Mouse (Mus musculus) brain, adult 2 months (tissue): ENCODE results near the gene Hoxc12.

ENCODE experiments used
- DNase-seq: peaks from one replicate; pipeline ENCODE4 v3.0.0; 2011; ENCODE audit warnings: low read depth, low spot score

The Hoxc12 gene

GRCm38 (mm10) chr15:102963671-102964640 is 27.4 kb downstream of the Hoxc12 start:
- DNase-seq = no peak

- no peak for DNase-seq
Measured at GRCm38 (mm10) chr15:102965003-102965891, 28.7 kb downstream of the Hoxc12 start.

GRCm38 (mm10) chr15:102965892-102966775 is 29.6 kb downstream of the Hoxc12 start:
- peak; percentile 23 for DNase-seq

DNA sequence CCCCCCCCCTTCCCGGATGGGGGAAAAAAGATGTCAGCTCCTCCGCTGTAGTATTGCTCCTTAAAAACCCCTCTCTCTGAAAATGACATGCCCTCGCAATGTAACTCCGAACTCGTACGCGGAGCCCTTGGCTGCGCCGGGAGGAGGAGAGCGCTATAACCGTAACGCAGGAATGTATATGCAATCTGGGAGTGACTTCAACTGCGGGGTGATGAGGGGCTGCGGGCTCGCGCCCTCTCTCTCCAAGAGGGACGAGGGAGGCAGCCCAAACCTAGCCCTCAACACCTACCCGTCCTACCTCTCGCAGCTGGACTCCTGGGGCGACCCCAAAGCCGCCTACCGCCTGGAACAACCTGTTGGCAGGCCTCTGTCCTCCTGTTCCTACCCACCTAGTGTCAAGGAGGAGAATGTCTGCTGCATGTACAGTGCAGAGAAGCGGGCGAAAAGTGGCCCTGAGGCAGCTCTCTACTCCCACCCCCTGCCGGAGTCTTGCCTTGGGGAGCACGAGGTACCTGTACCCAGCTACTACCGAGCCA is 30.3 kb downstream of the Hoxc12 start, which contains the start of gene Hoxc10:
Gene Hoxc10 (plus strand): TSS at position 21 of the 536 bp plus-strand sequence.
- DNase-seq = no peak

DNA sequence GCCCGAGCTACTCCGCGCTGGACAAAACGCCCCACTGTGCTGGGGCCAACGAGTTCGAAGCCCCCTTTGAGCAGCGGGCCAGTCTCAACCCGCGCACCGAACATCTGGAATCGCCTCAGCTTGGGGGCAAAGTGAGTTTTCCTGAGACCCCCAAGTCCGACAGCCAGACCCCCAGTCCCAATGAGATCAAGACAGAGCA is 30.7 kb downstream of the Hoxc12 start, which contains the start of gene Hoxc5:
Gene Hoxc5 (plus strand): TSS at position 132 of the 199 bp plus-strand sequence.
- no peak for DNase-seq

- no peak for DNase-seq
Measured at GRCm38 (mm10) chr15:102967511-102968397, 31.2 kb downstream of the Hoxc12 start.

GRCm38 (mm10) chr15:102969296-102969695 is 32.7 kb downstream of the Hoxc12 start:
- no peak for DNase-seq

DNA sequence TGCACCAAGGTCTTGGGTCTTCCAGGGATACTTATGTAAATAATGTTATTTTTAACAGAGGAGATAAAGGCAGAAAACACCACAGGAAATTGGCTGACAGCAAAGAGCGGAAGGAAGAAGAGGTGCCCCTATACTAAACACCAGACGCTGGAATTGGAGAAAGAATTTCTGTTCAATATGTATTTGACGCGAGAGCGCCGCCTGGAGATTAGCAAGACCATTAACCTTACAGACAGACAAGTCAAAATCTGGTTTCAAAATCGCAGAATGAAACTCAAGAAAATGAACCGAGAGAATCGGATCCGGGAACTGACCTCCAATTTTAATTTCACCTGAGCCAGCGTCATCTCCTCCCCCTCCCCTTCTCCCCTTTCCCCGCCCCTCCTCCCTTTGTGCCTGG is 34.2 kb downstream of the Hoxc12 start:
- peak; percentile 46 for DNase-seq

DNA sequence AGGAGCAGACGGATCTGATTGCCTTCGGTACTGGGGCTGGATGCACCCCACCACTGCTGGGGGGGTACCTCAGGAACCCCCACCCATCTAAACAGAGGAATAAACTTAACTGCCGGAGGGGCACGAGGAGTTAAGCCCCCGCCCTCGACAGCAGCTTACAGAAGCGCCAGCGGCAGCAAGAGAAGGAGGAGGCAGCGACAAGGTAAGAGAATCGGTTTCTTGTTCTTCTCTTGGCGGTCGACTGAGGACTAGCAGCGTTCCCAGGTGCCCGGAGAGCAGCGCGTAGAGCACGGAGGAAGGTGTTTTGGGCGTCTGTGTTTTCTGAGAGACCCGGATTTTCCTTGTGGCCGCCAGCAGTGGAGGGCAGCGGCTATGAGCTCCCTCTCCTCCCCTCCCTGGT is 35.7 kb downstream of the Hoxc12 start:
- DNase-seq = no peak

- no peak for DNase-seq
Measured at GRCm38 (mm10) chr15:102972753-102973152, 36.2 kb downstream of the Hoxc12 start.

DNA sequence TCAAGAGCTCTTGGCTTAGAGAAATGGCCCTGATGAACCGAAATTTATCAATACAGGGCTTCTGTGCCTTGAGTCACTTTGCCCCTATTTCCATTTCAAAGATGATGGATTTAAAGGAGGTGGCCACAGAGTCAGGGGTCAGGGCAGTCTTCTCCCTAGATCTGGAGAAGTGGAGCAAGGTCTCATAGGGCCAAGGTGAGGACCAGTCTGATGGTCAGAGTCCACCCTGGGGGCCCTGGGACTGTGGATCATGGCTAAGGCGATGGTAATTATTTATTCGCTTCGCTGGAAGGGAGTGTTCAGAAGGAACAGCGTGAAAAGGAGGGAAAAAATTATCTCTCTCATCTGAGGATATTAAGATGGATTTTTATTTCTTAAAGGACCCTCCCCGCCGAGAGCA is 38.5 kb downstream of the Hoxc12 start:
- no peak for DNase-seq

DNA sequence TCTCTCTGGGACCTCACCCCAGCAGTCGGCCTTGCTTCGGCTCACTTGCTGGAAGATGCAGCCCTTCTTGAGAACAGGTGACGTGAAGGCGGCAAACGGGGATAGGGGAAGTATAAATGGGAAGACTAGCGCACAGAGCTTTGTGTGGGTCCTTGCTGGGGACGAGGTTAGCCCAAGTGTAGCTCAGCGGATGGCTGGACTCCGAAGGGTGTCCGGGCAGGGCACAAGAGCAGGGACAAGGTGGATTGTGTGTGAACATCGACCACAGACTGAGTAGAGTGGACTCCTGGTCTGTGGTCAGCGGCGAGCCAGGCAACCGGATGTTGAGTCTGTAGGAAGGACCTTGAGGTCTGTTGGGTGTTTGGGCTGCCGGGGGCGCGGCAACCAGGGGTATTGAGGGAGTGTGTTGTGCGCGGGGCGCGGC is 39.1 kb downstream of the Hoxc12 start:
- no peak for DNase-seq

- no peak for DNase-seq
Measured at GRCm38 (mm10) chr15:102976171-102976570, 39.6 kb downstream of the Hoxc12 start, which contains the start of gene Hoxc9. Gene Hoxc9, plus strand, starts transcription at chr15:102976439.

DNA sequence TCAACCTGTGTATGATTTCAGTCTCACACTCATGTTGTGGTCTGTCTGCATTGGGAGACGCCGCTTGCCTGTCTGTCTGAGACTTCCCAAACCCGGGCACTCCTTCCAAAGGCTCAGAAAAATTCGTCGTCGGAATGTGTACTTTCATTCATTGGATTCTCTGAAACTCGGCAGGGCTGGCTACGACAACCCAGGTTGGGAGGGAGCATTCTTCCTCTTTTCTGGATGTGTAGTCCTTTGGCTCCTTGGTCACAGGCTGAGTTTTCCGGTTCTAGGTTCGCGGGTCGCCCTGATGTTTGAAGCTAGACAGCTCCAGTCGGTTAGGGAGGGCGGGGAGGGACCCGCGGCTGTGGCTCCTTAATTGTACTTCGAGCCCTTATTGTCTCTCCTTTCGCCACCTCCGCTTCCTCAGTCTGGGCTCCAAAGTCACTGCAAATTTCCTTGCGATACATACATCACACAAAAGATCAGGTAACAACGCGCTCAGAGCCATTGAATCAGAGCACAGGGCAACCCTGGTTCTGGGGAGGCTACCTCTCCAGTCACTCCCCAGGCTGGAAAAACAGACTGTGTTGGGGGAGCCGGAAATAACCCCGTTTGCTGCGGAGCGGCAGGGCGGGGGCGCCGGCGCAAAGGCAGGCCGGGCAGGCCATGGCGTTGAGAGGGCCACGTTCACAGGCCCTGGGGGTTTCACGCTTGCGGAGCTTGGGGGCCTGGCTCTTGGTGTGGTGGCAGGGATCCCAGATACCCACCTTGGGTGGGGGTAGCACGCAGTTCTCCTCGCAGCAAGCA is 40.3 kb downstream of the Hoxc12 start:
- no peak for DNase-seq

- no peak for DNase-seq
Measured at GRCm38 (mm10) chr15:102977423-102977974, 40.9 kb downstream of the Hoxc12 start.

DNA sequence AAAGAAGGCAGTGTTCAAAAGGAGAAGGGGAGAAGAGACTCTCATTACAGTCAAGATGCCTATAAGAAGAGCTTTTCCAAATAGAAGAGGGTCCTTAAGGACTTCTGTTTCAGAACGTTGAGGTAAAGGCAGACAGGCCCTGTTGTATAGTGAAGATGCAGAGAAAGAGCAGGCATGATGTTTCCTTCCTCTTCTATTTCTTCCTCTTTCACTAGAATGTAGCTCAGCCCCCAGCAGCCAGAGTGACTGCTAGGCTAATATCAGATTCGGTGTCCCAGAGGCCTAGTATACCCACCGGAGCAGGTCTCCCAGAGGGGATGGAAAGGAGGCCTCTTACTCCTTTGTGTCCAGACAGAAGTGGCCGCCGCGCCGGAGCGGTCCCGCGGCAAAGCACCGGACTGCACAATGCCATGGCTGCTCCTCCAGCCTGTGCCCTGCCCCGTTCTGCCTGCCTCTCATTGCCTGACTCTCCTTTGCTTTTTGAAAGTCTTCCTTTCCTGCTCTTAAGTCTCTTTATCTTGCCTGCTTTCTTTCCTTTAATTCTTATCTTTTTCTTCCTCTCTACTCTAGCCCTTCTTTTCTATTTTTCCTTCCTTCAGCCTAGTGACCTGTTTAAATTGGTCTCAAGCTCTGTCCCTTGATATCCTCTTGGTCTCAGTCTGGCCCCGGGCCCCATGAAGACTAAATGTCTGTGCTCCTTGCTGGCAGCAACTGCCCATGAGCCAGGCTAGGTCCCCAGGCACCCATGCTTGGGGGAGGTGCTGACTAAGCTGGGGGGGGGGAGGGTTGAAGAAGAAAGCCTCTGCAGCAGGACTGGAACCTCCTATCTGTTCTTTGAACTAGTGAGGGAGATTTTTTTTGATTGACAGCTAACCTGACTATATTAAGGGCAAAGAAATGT is 42.3 kb downstream of the Hoxc12 start:
- DNase-seq = no peak

- no peak for DNase-seq
Measured at GRCm38 (mm10) chr15:102979936-102980335, 43.4 kb downstream of the Hoxc12 start.

GRCm38 (mm10) chr15:102980352-102980751 is 43.8 kb downstream of the Hoxc12 start:
- no peak for DNase-seq
